Mouse (Mus musculus) spleen, adult 2 months (tissue): ENCODE measurements around the gene Iffo2. TPM values are rescaled to one million over a fixed set of nuclear protein-coding genes. Genes with fewer than 3 reads are reported as not detected.
"Not testable (repeated sequence)": the region's sequence is repeated elsewhere in the genome, so short reads cannot be mapped to it uniquely, and the experiment has no call there.

Experiments
- DNase-seq, 2 experiments: peaks; one replicate each; pipeline versions ENCODE4 v3.0.0 to v3.0.0-alpha.2; 2012 to 2021; ENCODE audit warnings: low spot score in 2 of 2, low read depth in 1 of 2
- H3K27ac ChIP-seq: fragments of 200-500 bp; 2 replicates; pipeline ENCODE4 v1.5.1; 2012; ENCODE audit warnings: low read length, inconsistent platforms; ENCODE audit not compliant: insufficient read depth
- H3K27me3 ChIP-seq: fragments of 200-500 bp; 2 replicates; pipeline ENCODE4 v1.6.1; 2012; ENCODE audit warnings: mild to moderate bottlenecking, moderate library complexity, low read length, inconsistent platforms; ENCODE audit not compliant: control insufficient read depth, insufficient read depth
- H3K36me3 ChIP-seq: fragments of 200-500 bp; 2 replicates; pipeline ENCODE4 v1.6.1; 2012; ENCODE audit warnings: mild to moderate bottlenecking, low read length, inconsistent platforms; ENCODE audit not compliant: control insufficient read depth, insufficient read depth
- H3K4me1 ChIP-seq: fragments of 200-500 bp; 2 replicates; pipeline ENCODE4 v1.6.1; 2011; ENCODE audit warnings: inconsistent platforms; ENCODE audit not compliant: control insufficient read depth, insufficient read depth, insufficient read length
- H3K4me3 ChIP-seq: fragments of 200-500 bp; 2 replicates; pipeline ENCODE4 v1.5.1; 2011; ENCODE audit warnings: mild to moderate bottlenecking, inconsistent platforms; ENCODE audit not compliant: insufficient read depth, insufficient read length; ENCODE audit errors: extremely low read depth
- CTCF ChIP-seq: fragments of 200-500 bp; IDR thresholded peaks from 2 replicates; pipeline ENCODE4 v1.5.1; 2011; ENCODE audit warnings: mild to moderate bottlenecking, inconsistent platforms; ENCODE audit not compliant: insufficient read depth, insufficient read length, insufficient replicate concordance; ENCODE audit errors: extremely low read depth
- POLR2A ChIP-seq: fragments of 200-500 bp; IDR thresholded peaks from 2 replicates; pipeline ENCODE4 v1.6.1; 2011; ENCODE audit warnings: low read depth, low read length, inconsistent platforms
- WGBS: fragments of 180-500 bp; shearing (Covaris S2); methylation state at CpG from one replicate; pipeline ENCODE4 v1.1.7; 2018; 5-methylcytosine and 5-hydroxymethylcytosine counted together
- polyA plus RNA-seq: library from polyadenylated mRNA; depleted of rRNA; stranded (reverse); fragments of >200 nt; gene quantifications from 2 replicates; pipeline ENCODE4 v1.2.3, GENCODE M21; 2012; rRNA removed

The Iffo2 gene
- 3.5 and 4.1 TPM in 2 replicates for polyA plus RNA-seq

DNA sequence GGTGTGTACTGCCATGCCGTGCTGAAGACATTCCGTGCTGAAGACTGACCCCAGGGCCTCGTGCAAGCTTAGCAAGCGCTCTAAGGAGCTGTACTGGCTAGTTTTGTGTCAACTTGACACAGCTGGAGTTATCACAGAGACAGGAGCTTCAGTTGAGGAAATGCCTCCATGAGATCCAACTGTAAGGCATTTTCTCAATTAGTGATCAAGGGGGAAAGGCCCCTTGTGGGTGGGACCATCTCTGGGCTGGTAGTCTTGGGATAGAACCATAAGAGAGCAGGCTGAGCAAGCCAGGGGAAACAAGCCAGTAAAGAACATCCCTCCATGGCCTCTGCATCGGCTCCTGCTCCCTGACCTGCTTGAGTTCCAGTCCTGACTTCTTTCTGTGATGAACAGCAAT lies at the start of gene Iffo2:
TSS of gene Iffo2 (plus strand) at position 301 of the 400 bp plus-strand sequence.
- not testable (repeated sequence) for H3K27me3 ChIP-seq, H3K4me1 ChIP-seq, DNase-seq

DNA sequence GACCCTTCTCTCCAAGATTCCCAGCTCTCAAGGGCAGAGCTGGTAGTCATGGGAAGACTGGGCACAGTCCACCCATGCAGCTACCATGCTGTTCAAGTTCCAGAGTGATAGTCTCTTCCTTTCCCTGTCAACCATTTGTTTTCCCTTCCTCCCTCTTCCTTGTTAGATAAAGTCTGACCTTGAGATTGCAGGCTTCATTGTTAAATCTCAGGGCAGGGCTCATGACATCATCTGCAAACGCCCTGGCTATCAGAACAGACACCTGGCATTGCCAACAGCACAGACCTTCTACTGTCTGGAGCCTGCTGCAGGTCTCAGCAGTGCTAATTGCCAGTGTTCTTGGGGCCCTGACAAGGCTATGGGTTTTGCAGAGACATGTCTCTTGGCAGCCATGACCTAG lies 48.9 kb upstream of the Iffo2 start:
- 78% methylated on average over 1 of the region's 1 CpGs for WGBS
- Histone ChIP-seq H3K27me3 (no peaks in the 10 kb centered on the region), H3K4me1 (no peaks in the 10 kb centered on the region), H3K36me3 (peaks cover 60% of the 10 kb centered on the region), H3K4me3 (no peak overlapping the region), H3K27ac (no peak overlapping the region)
- no peak for TF ChIP-seq CTCF
- no peak for TF ChIP-seq POLR2A
- DNase-seq, result no peak

More for the DNA sequence above, at the start of gene Iffo2:
- WGBS, result 83% methylated on average over 5 of the region's 5 CpGs
- not testable (repeated sequence) for H3K4me3 ChIP-seq, H3K36me3 ChIP-seq, H3K27ac ChIP-seq

DNA sequence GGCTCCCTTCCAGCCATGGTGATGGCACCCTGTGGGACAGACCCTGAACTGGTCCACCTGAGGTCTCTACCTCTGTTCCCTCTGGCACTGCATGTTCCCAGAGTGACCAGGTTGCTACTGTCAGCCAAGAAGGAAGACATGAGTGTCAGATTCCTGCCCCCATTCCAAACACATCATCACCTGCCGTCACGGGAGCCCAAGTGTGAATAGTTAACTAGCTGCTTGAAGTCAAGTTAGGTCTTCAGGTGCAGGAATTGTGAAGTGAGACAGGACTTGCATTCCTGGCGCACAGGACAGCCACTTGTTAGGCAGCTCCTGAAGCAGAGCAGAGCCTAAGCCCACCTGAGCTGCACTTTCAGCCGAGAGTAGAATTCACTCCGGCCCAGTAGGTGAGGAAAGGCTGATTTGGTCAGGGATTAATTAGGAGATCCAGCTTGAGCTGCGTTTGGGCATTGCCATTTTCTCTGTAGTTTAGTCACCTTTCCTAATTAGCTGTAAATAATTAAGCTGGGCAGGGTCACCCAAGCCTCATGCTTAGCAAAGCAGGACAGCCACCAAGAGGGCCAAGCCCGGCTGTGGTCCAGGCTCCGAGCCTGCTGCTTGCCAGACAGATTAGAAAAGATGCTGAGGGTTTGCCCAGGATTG lies 46.8 kb upstream of the Iffo2 start:
- Histone ChIP-seq H3K36me3 (peaks cover 59% of the 10 kb centered on the region), H3K27ac (no peak overlapping the region), H3K27me3 (no peaks in the 10 kb centered on the region), H3K4me3 (no peak overlapping the region), H3K4me1 (no peaks in the 10 kb centered on the region)
- 95% methylated on average over 8 of the region's 8 CpGs for WGBS
- no peak for DNase-seq
- no peak for TF ChIP-seq CTCF
- no peak for TF ChIP-seq POLR2A

DNA sequence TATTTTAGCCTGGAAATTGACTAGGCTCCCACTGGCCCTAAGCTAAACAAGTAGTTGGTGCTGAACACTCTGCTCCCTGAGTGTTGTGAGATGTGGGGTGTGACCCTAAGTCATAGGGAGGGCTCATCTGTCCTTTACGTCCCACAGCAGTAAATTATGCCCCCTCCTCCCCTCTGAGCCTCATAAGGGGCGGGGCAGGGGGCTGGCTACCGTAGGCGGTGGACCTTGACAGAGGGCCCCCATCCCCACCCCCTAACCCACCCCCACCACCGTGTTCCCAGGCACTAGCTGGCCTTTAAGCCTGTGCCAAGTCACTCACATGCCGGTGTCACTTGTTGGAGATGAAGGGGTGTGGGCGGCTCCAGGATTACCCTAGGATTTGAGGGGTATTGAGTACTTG lies 45.9 kb upstream of the Iffo2 start:
- TF ChIP-seq POLR2A (no peak), CTCF (no peak)
- H3K27me3 ChIP-seq, result no peaks in the 10 kb centered on the region
- H3K36me3 ChIP-seq, result peaks cover 61% of the 10 kb centered on the region
- 94% methylated on average over 7 of the region's 7 CpGs for WGBS
- no peaks in the 10 kb centered on the region for H3K4me1 ChIP-seq
- DNase-seq, result no peak
- H3K27ac ChIP-seq, result no peak overlapping the region
- H3K4me3 ChIP-seq, result no peak overlapping the region

DNA sequence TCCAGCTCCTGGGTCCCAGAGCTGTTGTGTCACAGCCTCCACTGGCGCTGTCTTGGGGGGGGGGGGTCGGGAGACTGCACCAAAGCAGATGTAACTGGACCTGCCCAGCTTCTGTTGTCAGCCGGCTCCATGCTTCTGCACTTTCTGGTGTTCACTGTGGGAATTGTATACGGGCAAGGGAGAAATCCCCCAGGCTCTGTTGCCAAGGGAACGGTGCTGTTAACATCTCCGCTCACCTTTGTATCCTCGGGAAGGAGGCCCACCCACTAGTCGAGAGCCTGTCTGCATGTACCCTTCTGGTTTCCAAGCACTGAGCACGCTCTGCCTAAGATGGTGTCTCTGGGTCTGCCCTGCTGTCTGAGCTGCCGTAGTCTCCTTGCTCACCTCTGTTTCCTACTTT lies 43.3 kb upstream of the Iffo2 start:
- WGBS, result 92% methylated on average over 10 of the region's 10 CpGs

DNA sequence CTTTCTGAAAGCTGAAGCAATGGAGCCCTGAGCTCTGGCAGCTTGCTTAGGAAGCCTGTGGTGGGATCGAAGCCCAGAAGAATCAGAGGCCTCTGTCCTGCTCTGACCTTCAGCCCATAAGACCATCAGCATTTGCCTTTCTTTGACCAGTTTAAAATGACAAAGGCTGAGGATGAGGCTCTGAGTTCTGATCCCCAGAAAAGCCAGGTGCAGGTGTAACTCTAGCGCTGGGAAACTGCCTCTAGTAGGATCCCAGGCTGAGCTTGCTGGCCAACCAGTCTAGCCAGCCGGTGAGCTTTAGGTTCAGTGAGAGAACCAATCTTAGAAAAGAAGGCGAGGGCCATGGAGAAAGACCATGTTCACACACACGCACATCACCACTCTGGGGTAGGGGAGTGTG lies 42.0 kb upstream of the Iffo2 start:
- no peak for DNase-seq
- TF ChIP-seq CTCF (no peak), POLR2A (no peak)
- Histone ChIP-seq H3K36me3 (peaks cover 41% of the 10 kb centered on the region), H3K27ac (no peak overlapping the region), H3K4me3 (no peak overlapping the region), H3K4me1 (no peaks in the 10 kb centered on the region), H3K27me3 (no peaks in the 10 kb centered on the region)
- WGBS, result 96% methylated on average over 5 of the region's 5 CpGs

More for the DNA sequence above, 43.3 kb upstream of the Iffo2 start:
- Histone ChIP-seq H3K27me3 (no peaks in the 10 kb centered on the region), H3K27ac (no peak overlapping the region), H3K4me3 (no peak overlapping the region), H3K4me1 (no peaks in the 10 kb centered on the region), H3K36me3 (peaks cover 50% of the 10 kb centered on the region)
- DNase-seq, result no peak
- TF ChIP-seq CTCF (no peak), POLR2A (no peak)

DNA sequence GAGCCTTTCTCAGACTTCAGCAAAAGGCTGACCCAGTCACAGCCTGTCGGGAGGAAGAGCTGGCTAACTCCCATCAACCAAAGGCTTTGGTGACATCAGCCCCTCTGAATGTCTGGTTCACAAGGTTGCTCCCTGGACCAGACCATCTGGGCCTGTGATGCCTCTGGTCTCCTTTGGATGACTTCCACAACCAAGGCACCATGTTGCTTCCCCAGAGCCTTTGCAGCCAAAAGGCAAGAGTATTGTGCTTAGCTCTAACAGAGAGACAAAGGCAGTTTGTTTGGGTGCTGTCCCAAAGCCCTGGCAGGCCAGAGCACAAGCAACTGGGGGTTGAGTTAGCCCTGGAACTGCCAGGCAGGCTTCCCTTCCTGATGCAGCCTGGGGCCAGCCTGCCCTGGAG lies 40.4 kb upstream of the Iffo2 start:
- DNase-seq, result no peak
- peaks cover 32% of the 10 kb centered on the region for H3K36me3 ChIP-seq
- no peak overlapping the region for H3K27ac ChIP-seq
- no peaks in the 10 kb centered on the region for H3K27me3 ChIP-seq
- TF ChIP-seq POLR2A, result no peak
- no peak for TF ChIP-seq CTCF
- no peaks in the 10 kb centered on the region for H3K4me1 ChIP-seq
- H3K4me3 ChIP-seq, result no peak overlapping the region
- WGBS, result 75% methylated on average over 1 of the region's 1 CpGs
